Mouse (Mus musculus): ENCODE data around the gene Aig1. TPM values are rescaled to one million over a fixed set of nuclear protein-coding genes. Genes with fewer than 3 reads are reported as not detected.

Aig1 gene
- polyA plus RNA-seq, 1 experiment: 12.1 TPM

DNA sequence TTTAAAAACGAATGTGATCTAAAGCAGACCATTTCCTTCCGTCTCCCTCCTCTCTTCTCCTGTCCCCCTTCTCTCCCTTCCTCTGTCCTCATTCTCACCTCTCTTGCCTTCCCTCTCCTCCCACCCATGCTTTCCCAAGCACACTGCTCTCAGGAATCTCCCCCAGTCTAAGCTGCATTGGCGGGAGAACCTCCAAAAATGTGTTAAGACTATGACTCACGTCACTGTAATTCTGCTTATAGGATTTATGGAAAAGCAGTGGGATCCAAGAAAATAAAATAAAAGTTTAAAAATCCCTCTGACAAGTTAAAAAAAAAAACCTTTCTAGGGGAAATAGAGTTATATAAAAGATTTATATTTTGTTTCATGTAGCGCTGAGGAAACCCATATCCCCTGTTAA lies 86.0 kb downstream of the Aig1 start:
- H3K36me3 ChIP-seq (ENCODE audit: control insufficient read depth, insufficient read depth, low read length): no peaks in the 10 kb centered on the region
- H3K4me3 ChIP-seq (ENCODE audit: extremely low read depth, insufficient read depth, insufficient read length): no peak overlapping the region
- DNase-seq (ENCODE audit: low read depth in 1 of 2, low spot score in 2 of 2): no peak
- no peak overlapping the region for H3K27ac ChIP-seq (ENCODE audit: insufficient read depth, low read length)
- no peaks in the 10 kb centered on the region for H3K4me1 ChIP-seq (ENCODE audit: control insufficient read depth, insufficient read depth, insufficient read length)
- TF ChIP-seq CTCF (IDR thresholded peaks at IDR 0.05; ENCODE audit: extremely low read depth, insufficient read depth, insufficient read length, insufficient replicate concordance) (no peak), POLR2A (IDR thresholded peaks at IDR 0.05; ENCODE audit: low read depth, low read length) (no peak)
- 94% methylated on average over 5 of the region's 5 CpGs for WGBS
- no peaks in the 10 kb centered on the region for H3K27me3 ChIP-seq (ENCODE audit: control insufficient read depth, insufficient read depth, low read length)

- Histone ChIP-seq H3K27ac (ENCODE audit: insufficient read depth, low read length) (no peak overlapping the region), H3K27me3 (ENCODE audit: control insufficient read depth, insufficient read depth, low read length) (no peaks in the 10 kb centered on the region), H3K4me1 (ENCODE audit: control insufficient read depth, insufficient read depth, insufficient read length) (no peaks in the 10 kb centered on the region), H3K4me3 (ENCODE audit: extremely low read depth, insufficient read depth, insufficient read length) (no peak overlapping the region), H3K36me3 (ENCODE audit: control insufficient read depth, insufficient read depth, low read length) (no peaks in the 10 kb centered on the region)
- TF ChIP-seq POLR2A (IDR thresholded peaks at IDR 0.05; ENCODE audit: low read depth, low read length): no peak
- no peak for TF ChIP-seq CTCF (IDR thresholded peaks at IDR 0.05; ENCODE audit: extremely low read depth, insufficient read depth, insufficient read length, insufficient replicate concordance)
- DNase-seq (ENCODE audit: low read depth in 1 of 2, low spot score in 2 of 2): no peak
- 92% methylated on average over 10 of the region's 10 CpGs for WGBS
Observed at GRCm38 (mm10) chr10:13782235-13782757, 86.5 kb downstream of the Aig1 start.

DNA sequence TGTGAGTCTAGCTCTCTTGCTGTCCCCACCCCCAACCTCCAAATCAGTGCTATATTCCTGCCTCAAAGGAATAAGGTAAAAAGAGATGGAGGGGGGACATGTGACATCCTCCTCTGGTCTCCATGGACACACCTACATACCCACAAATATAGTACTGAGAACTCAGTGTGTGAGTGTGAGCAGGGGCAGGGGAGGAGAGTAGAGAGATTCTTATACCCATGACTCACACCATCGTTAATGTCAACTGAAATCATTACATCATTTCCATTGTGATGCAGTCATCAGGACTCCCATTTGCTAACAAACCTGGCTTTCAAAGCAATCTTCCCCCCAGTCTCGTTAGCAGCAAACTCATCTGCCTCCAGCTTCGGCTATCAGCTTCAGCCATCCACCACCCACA lies 92.8 kb downstream of the Aig1 start:
- DNase-seq (ENCODE audit: low read depth in 1 of 2, low spot score in 2 of 2): no peak
- TF ChIP-seq POLR2A (IDR thresholded peaks at IDR 0.05; ENCODE audit: low read depth, low read length): no peak
- no peak for TF ChIP-seq CTCF (IDR thresholded peaks at IDR 0.05; ENCODE audit: extremely low read depth, insufficient read depth, insufficient read length, insufficient replicate concordance)
- Histone ChIP-seq H3K36me3 (ENCODE audit: control insufficient read depth, insufficient read depth, low read length) (no peaks in the 10 kb centered on the region), H3K27ac (ENCODE audit: insufficient read depth, low read length) (no peak overlapping the region), H3K4me3 (ENCODE audit: extremely low read depth, insufficient read depth, insufficient read length) (no peak overlapping the region), H3K27me3 (ENCODE audit: control insufficient read depth, insufficient read depth, low read length) (no peaks in the 10 kb centered on the region), H3K4me1 (ENCODE audit: control insufficient read depth, insufficient read depth, insufficient read length) (no peaks in the 10 kb centered on the region)
- WGBS: 83% methylated on average over 3 of the region's 3 CpGs

- H3K4me3 ChIP-seq (ENCODE audit: extremely low read depth, insufficient read depth, insufficient read length): no peak overlapping the region
- H3K27me3 ChIP-seq (ENCODE audit: control insufficient read depth, insufficient read depth, low read length): no peaks in the 10 kb centered on the region
- WGBS: 96% methylated on average over 2 of the region's 2 CpGs
- no peak for DNase-seq (ENCODE audit: low read depth in 1 of 2, low spot score in 2 of 2)
- no peak overlapping the region for H3K27ac ChIP-seq (ENCODE audit: insufficient read depth, low read length)
- no peaks in the 10 kb centered on the region for H3K36me3 ChIP-seq (ENCODE audit: control insufficient read depth, insufficient read depth, low read length)
- no peak for TF ChIP-seq POLR2A (IDR thresholded peaks at IDR 0.05; ENCODE audit: low read depth, low read length)
- H3K4me1 ChIP-seq (ENCODE audit: control insufficient read depth, insufficient read depth, insufficient read length): no peaks in the 10 kb centered on the region
Observed at GRCm38 (mm10) chr10:13775411-13775810, 93.4 kb downstream of the Aig1 start.

- WGBS: 90% methylated on average over 3 of the region's 3 CpGs
- Histone ChIP-seq H3K4me1 (ENCODE audit: control insufficient read depth, insufficient read depth, insufficient read length) (no peaks in the 10 kb centered on the region), H3K27me3 (ENCODE audit: control insufficient read depth, insufficient read depth, low read length) (no peaks in the 10 kb centered on the region), H3K4me3 (ENCODE audit: extremely low read depth, insufficient read depth, insufficient read length) (no peak overlapping the region), H3K27ac (ENCODE audit: insufficient read depth, low read length) (no peak overlapping the region), H3K36me3 (ENCODE audit: control insufficient read depth, insufficient read depth, low read length) (no peaks in the 10 kb centered on the region)
- TF ChIP-seq POLR2A (IDR thresholded peaks at IDR 0.05; ENCODE audit: low read depth, low read length) (no peak), CTCF (IDR thresholded peaks at IDR 0.05; ENCODE audit: extremely low read depth, insufficient read depth, insufficient read length, insufficient replicate concordance) (no peak)
- no peak for DNase-seq (ENCODE audit: low read depth in 1 of 2, low spot score in 2 of 2)
Observed at GRCm38 (mm10) chr10:13774910-13775309, 93.9 kb downstream of the Aig1 start.

DNA sequence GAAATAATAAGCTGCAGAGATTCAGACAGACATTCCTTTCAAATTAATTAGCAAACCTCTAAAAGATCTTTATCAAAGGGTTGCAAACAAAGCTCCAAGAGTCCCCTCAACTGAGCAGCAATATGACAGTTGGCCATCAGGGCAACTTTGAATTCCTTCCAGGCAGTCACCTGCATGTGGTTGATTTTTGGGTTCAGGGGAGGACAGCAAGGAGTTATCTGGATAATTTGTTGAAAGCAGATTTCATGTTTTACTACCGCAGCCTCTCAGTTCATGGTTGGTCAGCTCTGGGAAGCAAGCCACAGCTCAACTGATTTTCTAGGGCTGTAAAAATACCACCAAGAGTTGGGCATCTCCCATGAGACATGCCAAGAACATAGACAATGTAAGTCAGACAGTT lies 98.1 kb downstream of the Aig1 start:
- H3K27ac ChIP-seq (ENCODE audit: insufficient read depth, low read length): no peak overlapping the region
- WGBS: 67% methylated on average over 1 of the region's 1 CpGs
- no peak for DNase-seq (ENCODE audit: low read depth in 1 of 2, low spot score in 2 of 2)

DNA sequence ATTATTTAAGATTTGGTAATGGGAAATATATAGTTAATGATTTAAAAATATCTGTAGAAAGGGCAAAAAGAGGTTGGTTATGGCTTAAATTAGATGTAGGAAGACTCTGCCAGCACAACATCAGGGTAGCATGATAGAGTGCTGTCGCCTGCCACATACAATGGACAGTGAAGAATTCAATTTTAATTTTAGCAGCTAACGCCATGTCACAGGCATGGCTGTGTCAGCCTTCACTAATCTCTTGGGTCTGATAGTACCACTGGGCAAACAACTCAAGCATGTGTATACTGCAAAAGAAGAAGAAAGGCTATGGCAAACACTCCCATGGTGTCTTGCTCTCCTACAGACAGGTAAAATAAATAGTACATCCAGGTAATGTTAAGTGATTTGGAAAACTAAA lies 99.0 kb downstream of the Aig1 start:
- H3K27me3 ChIP-seq (ENCODE audit: control insufficient read depth, insufficient read depth, low read length): no peaks in the 10 kb centered on the region
- TF ChIP-seq POLR2A (IDR thresholded peaks at IDR 0.05; ENCODE audit: low read depth, low read length): no peak
- TF ChIP-seq CTCF (IDR thresholded peaks at IDR 0.05; ENCODE audit: extremely low read depth, insufficient read depth, insufficient read length, insufficient replicate concordance): no peak
- no peak for DNase-seq (ENCODE audit: low read depth in 1 of 2, low spot score in 2 of 2)
- H3K4me1 ChIP-seq (ENCODE audit: control insufficient read depth, insufficient read depth, insufficient read length): no peaks in the 10 kb centered on the region
- no peak overlapping the region for H3K4me3 ChIP-seq (ENCODE audit: extremely low read depth, insufficient read depth, insufficient read length)
- no peak overlapping the region for H3K27ac ChIP-seq (ENCODE audit: insufficient read depth, low read length)
- H3K36me3 ChIP-seq (ENCODE audit: control insufficient read depth, insufficient read depth, low read length): no peaks in the 10 kb centered on the region
- WGBS: 95% methylated on average over 2 of the region's 2 CpGs

More for the DNA sequence above, 98.1 kb downstream of the Aig1 start:
- no peaks in the 10 kb centered on the region for H3K36me3 ChIP-seq (ENCODE audit: control insufficient read depth, insufficient read depth, low read length)
- H3K4me1 ChIP-seq (ENCODE audit: control insufficient read depth, insufficient read depth, insufficient read length): no peaks in the 10 kb centered on the region
- no peaks in the 10 kb centered on the region for H3K27me3 ChIP-seq (ENCODE audit: control insufficient read depth, insufficient read depth, low read length)
- no peak for TF ChIP-seq CTCF (IDR thresholded peaks at IDR 0.05; ENCODE audit: extremely low read depth, insufficient read depth, insufficient read length, insufficient replicate concordance)
- TF ChIP-seq POLR2A (IDR thresholded peaks at IDR 0.05; ENCODE audit: low read depth, low read length): no peak
- H3K4me3 ChIP-seq (ENCODE audit: extremely low read depth, insufficient read depth, insufficient read length): no peak overlapping the region
